Mouse (Mus musculus): ENCODE data around the gene Ptpn3. TPM values are rescaled to one million over a fixed set of nuclear protein-coding genes. Genes with fewer than 3 reads are reported as not detected.

Ptpn3 gene
- polyA plus RNA-seq, 1 experiment from 2014 or later = 5.5 TPM

DNA sequence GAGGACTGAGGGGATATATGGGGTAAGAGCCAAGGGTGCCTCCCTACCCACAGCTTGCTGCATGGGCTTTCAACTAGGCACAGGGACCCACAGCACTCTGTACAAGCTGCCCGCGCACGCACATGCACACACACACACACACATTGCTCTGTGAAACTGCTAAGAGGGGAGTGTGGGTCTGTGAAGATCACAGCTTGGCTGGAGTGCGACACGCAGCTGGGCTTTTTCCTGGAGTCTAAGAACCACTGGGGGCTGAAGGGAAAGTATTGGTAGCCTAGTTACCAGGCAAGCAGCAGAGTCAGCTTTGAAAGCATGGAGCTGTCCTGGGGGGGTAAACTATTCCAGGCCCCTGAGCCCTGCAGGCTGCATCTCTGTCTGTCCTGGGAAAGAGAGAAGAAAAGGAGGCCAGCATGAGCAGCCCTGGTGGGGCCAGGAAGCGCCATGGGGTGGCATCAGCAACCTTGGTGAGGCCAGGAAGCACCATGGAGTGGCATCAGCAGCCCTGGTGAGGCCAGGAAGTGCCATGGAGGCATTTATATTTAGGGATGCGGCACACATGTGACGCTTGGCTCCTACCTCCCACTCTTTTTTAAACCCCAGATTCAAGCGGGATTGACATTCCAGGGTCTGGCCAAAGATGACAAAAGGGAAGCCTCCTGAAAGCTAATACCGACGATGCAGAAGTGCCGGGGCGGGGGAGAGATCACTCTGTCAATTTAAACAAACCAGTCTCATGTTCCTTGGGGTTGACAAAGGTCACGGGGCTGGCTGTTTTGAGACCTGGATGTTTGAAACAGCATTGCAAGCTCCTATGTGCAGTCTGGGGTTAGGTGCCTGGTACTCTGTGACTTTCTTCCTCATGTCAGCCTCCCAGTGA lies 43.2 kb downstream of the Ptpn3 start:
- no peaks in the 10 kb centered on the region for H3K36me3 ChIP-seq (replicated peaks; ENCODE audit: control insufficient read depth, insufficient read depth)
- no peak overlapping the region for H3K4me3 ChIP-seq (replicated peaks; ENCODE audit: low read length)
- no peak overlapping the region for H3K9ac ChIP-seq
- no peak; the same call in 1 of the 2 replicates for ATAC-seq (ENCODE audit: low FRiP score)
- peak overlapping the region; percentile 15; the same call in 1 of the 2 replicates for H3K27ac ChIP-seq
- 35% methylated on average over 14 of the region's 14 CpGs for WGBS
- no peak overlapping the region for H3K4me2 ChIP-seq (replicated peaks)
- H3K27me3 ChIP-seq (ENCODE audit: control insufficient read depth, insufficient read depth, low read length) = no peaks in the 10 kb centered on the region
- no peaks in the 10 kb centered on the region for H3K9me3 ChIP-seq (ENCODE audit: control insufficient read depth, low read length)
- H3K4me1 ChIP-seq (replicated peaks; ENCODE audit: control insufficient read depth, insufficient read depth, low read length) = peaks cover 11% of the 10 kb centered on the region; the same call in 1 of the 2 replicates
- DNase-seq (ENCODE audit: low spot score) = no peak

DNA sequence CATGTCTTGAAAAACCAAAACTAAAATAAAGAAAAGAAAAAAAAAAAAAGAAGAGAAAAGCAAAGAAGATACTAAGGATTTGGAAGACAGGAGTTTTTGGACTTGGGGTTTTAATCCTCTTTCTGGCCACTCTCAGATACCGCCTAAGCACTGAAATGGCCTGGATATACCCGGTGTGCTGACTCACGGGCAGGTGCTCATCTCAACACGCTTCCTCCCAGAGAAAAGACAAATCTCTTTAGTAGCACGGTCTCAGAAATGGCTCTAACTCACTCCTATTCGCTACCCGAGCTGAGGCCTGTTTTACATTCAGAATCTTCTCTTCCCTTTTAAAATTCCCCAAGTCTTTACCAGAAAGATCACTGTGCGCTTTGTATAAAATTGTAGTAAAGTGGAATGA lies 44.2 kb downstream of the Ptpn3 start:
- WGBS = 85% methylated on average over 8 of the region's 8 CpGs
- no peaks in the 10 kb centered on the region for H3K36me3 ChIP-seq (replicated peaks; ENCODE audit: control insufficient read depth, insufficient read depth)
- H3K4me3 ChIP-seq (replicated peaks; ENCODE audit: low read length) = no peak overlapping the region
- H3K4me2 ChIP-seq (replicated peaks) = no peak overlapping the region
- H3K9ac ChIP-seq = no peak overlapping the region
- ATAC-seq (ENCODE audit: low FRiP score) = no peak
- no peak overlapping the region for H3K27ac ChIP-seq
- DNase-seq (ENCODE audit: low spot score) = no peak
- peaks cover 11% of the 10 kb centered on the region; the same call in 1 of the 2 replicates for H3K4me1 ChIP-seq (replicated peaks; ENCODE audit: control insufficient read depth, insufficient read depth, low read length)
- H3K27me3 ChIP-seq (ENCODE audit: control insufficient read depth, insufficient read depth, low read length) = no peaks in the 10 kb centered on the region
- H3K9me3 ChIP-seq (ENCODE audit: control insufficient read depth, low read length) = no peaks in the 10 kb centered on the region

DNA sequence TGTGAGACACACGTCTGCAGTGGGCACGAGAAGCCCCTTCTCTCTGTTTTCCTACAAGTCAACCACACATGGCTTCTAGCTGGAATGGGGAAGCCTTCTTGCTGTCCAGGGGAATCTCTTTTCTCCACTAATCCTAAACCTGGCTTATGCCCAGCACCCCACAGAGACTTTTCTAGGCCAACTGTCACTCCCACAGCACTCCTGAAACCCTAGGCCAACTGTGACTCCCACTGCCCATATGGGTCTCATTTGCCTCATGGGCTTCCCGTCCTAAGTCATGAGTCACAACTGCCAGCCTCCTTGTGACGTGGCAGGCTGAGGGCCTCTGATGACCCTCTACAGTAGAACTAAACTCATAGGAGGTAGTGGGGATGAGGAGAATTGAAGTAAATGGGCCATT lies 44.9 kb downstream of the Ptpn3 start:
- H3K27me3 ChIP-seq (ENCODE audit: control insufficient read depth, insufficient read depth, low read length) = no peaks in the 10 kb centered on the region
- no peak overlapping the region for H3K4me3 ChIP-seq (replicated peaks; ENCODE audit: low read length)
- H3K27ac ChIP-seq = no peak overlapping the region
- peaks cover 11% of the 10 kb centered on the region; the same call in 1 of the 2 replicates for H3K4me1 ChIP-seq (replicated peaks; ENCODE audit: control insufficient read depth, insufficient read depth, low read length)
- no peak overlapping the region for H3K9ac ChIP-seq
- DNase-seq (ENCODE audit: low spot score) (no peak), ATAC-seq (ENCODE audit: low FRiP score) (no peak)
- no peak overlapping the region for H3K4me2 ChIP-seq (replicated peaks)
- no peaks in the 10 kb centered on the region for H3K9me3 ChIP-seq (ENCODE audit: control insufficient read depth, low read length)
- H3K36me3 ChIP-seq (replicated peaks; ENCODE audit: control insufficient read depth, insufficient read depth) = no peaks in the 10 kb centered on the region
- WGBS = 84% methylated on average over 4 of the region's 4 CpGs

DNA sequence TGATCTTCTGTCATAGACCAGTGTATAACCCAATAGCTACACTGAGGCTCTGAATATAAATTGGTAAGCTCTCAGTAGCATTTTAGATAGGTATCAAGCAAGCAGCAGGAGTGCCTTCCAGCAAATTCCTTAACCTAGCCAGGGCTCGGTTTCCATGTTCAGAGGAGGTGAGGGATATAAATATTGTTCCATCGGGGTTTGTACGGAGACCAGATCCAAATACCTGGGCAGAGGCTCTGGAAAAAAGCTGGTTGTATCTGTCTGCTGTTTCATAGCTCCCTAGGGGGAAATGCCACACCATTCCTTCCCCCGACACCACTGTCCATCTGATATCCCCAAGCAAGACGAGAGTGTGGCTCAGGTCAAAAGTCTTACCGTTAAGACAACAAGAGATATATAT lies 47.2 kb downstream of the Ptpn3 start:
- H3K9me3 ChIP-seq (ENCODE audit: control insufficient read depth, low read length) = no peaks in the 10 kb centered on the region
- H3K27me3 ChIP-seq (ENCODE audit: control insufficient read depth, insufficient read depth, low read length) = no peaks in the 10 kb centered on the region
- WGBS = 86% methylated on average over 6 of the region's 6 CpGs
- no peak overlapping the region for H3K4me2 ChIP-seq (replicated peaks)
- no peak overlapping the region for H3K4me3 ChIP-seq (replicated peaks; ENCODE audit: low read length)
- no peaks in the 10 kb centered on the region for H3K36me3 ChIP-seq (replicated peaks; ENCODE audit: control insufficient read depth, insufficient read depth)
- DNase-seq (ENCODE audit: low spot score) (no peak), ATAC-seq (ENCODE audit: low FRiP score) (no peak)
- H3K4me1 ChIP-seq (replicated peaks; ENCODE audit: control insufficient read depth, insufficient read depth, low read length) = peaks cover 11% of the 10 kb centered on the region; the same call in 1 of the 2 replicates
- no peak overlapping the region for H3K9ac ChIP-seq
- H3K27ac ChIP-seq = no peak overlapping the region

DNA sequence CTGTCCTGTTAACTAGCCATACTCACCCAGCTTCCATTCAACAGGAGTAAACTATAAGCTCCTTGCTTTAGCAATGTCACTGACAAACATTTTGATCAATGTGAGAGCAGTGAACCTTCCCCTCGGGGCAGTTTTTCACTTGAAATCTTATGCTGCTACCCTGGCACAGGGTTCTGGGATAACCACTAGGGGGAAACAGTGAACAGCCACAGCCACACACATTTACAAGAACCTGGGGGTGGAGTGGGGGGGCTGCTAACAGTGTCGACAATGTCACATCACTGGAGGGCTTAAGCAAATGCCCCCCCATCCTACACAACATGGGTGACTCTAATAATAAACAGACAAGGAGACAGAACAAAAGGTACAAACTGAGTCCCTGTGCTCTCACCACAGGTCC lies 51.0 kb downstream of the Ptpn3 start:
- no peak for ATAC-seq (ENCODE audit: low FRiP score)
- Histone ChIP-seq H3K27ac (no peak overlapping the region), H3K9ac (no peak overlapping the region), H3K36me3 (replicated peaks; ENCODE audit: control insufficient read depth, insufficient read depth) (no peaks in the 10 kb centered on the region), H3K4me1 (replicated peaks; ENCODE audit: control insufficient read depth, insufficient read depth, low read length) (peaks cover 7% of the 10 kb centered on the region; the same call in 1 of the 2 replicates), H3K9me3 (ENCODE audit: control insufficient read depth, low read length) (no peaks in the 10 kb centered on the region), H3K27me3 (ENCODE audit: control insufficient read depth, insufficient read depth, low read length) (no peaks in the 10 kb centered on the region), H3K4me3 (replicated peaks; ENCODE audit: low read length) (no peak overlapping the region), H3K4me2 (replicated peaks) (no peak overlapping the region)
- no peak for DNase-seq (ENCODE audit: low spot score)
- WGBS = 27% methylated on average over 2 of the region's 2 CpGs

DNA sequence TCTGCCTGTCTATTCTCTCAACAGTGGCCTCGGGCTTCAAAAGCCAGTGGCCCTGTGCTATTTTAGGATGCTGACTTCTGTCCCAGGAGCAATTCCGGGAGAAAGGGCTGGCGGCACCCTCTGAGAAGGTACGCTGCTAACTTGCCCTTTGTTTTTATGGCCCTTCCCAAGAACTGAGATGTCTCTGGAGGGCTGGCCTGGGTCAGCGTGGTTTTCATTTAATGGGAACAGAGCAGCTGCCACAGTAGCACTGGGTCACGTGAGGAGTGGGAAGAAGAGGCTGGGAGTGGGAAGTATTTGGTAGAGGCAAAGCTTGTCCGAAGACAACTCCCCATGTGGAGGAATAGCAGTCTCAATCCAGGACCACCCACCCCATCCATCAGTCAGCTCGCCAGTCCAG lies 52.5 kb downstream of the Ptpn3 start:
- Histone ChIP-seq H3K4me3 (replicated peaks; ENCODE audit: low read length) (no peak overlapping the region), H3K9ac (no peak overlapping the region), H3K36me3 (replicated peaks; ENCODE audit: control insufficient read depth, insufficient read depth) (no peaks in the 10 kb centered on the region), H3K9me3 (ENCODE audit: control insufficient read depth, low read length) (no peaks in the 10 kb centered on the region), H3K4me1 (replicated peaks; ENCODE audit: control insufficient read depth, insufficient read depth, low read length) (peaks cover 7% of the 10 kb centered on the region; the same call in 1 of the 2 replicates), H3K4me2 (replicated peaks) (no peak overlapping the region), H3K27me3 (ENCODE audit: control insufficient read depth, insufficient read depth, low read length) (no peaks in the 10 kb centered on the region), H3K27ac (no peak overlapping the region)
- DNase-seq (ENCODE audit: low spot score) = no peak
- peak; percentile 31; the same call in 1 of the 2 replicates for ATAC-seq (ENCODE audit: low FRiP score)
- 24% methylated on average over 8 of the region's 8 CpGs for WGBS

DNA sequence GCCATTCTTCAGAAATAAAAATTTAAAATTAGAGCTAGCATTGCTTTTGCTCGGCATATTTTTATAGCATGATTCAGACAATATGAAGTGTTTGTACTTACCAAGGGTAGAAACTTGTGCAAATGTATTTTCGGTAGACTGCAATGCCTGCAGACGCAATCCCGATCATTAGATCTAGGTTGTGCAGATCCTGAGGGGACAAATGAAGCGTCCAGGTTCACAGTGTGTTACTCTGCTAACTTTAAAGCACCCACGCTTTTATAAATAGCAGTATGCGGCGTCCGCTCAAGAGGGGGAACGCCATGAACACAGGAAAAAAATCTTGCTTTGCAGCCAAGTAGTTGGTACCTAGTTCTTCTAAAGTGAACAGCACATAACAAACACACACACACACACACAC lies 56.8 kb downstream of the Ptpn3 start:
- Histone ChIP-seq H3K4me2 (replicated peaks) (no peak overlapping the region), H3K9ac (no peak overlapping the region), H3K4me3 (replicated peaks; ENCODE audit: low read length) (no peak overlapping the region), H3K36me3 (replicated peaks; ENCODE audit: control insufficient read depth, insufficient read depth) (no peaks in the 10 kb centered on the region), H3K4me1 (replicated peaks; ENCODE audit: control insufficient read depth, insufficient read depth, low read length) (peaks cover 7% of the 10 kb centered on the region; the same call in 1 of the 2 replicates), H3K9me3 (ENCODE audit: control insufficient read depth, low read length) (no peaks in the 10 kb centered on the region), H3K27me3 (ENCODE audit: control insufficient read depth, insufficient read depth, low read length) (no peaks in the 10 kb centered on the region), H3K27ac (no peak overlapping the region)
- no peak for ATAC-seq (ENCODE audit: low FRiP score)
- WGBS = 91% methylated on average over 10 of the region's 10 CpGs
- DNase-seq (ENCODE audit: low spot score) = no peak

DNA sequence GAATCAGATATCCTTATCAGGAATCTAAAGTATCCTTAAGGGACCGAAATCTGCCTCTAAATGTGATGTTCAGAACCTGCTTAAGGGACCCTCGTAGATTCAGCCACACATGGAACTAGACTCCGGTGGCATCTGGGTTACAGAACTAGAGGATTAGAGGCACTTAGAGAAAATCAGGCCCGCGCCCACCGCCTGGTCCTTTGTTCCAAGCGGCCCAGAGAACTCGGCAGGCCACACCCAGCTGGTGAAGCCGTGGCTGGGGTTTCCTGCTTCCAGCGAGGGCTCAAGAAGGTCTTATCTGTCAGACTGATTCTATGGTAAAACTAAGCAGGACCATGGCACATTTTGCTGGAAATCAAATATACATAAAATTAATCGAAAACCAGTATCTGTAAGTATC lies 58.3 kb downstream of the Ptpn3 start:
- ATAC-seq (ENCODE audit: low FRiP score) = no peak
- Histone ChIP-seq H3K9ac (no peak overlapping the region), H3K27ac (no peak overlapping the region), H3K27me3 (ENCODE audit: control insufficient read depth, insufficient read depth, low read length) (no peaks in the 10 kb centered on the region), H3K4me3 (replicated peaks; ENCODE audit: low read length) (no peak overlapping the region), H3K4me2 (replicated peaks) (no peak overlapping the region), H3K36me3 (replicated peaks; ENCODE audit: control insufficient read depth, insufficient read depth) (no peaks in the 10 kb centered on the region), H3K4me1 (replicated peaks; ENCODE audit: control insufficient read depth, insufficient read depth, low read length) (no peaks in the 10 kb centered on the region), H3K9me3 (ENCODE audit: control insufficient read depth, low read length) (no peaks in the 10 kb centered on the region)
- DNase-seq (ENCODE audit: low spot score) = no peak
- 75% methylated on average over 11 of the region's 11 CpGs for WGBS

DNA sequence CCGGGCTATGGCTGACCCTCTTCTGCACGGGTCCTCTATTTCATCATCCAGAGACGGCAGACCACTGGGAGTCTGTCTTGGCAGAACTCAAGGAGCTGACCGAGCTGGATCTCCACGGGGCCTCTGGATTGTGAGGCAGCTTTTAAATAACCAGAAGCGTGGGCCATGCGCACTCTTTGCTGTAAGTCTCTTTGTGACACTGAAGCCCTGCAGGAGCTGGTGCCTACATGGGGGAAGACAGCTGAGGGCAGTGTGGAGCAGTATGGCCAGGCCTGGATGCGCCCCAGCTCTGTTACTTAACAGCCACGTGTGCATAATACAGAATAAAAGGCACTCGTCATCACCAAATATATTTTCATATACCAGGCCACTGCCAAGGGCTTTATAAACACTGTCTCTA lies 60.7 kb downstream of the Ptpn3 start:
- DNase-seq (ENCODE audit: low spot score) (no peak), ATAC-seq (ENCODE audit: low FRiP score) (no peak)
- Histone ChIP-seq H3K4me3 (replicated peaks; ENCODE audit: low read length) (no peak overlapping the region), H3K36me3 (replicated peaks; ENCODE audit: control insufficient read depth, insufficient read depth) (no peaks in the 10 kb centered on the region), H3K4me1 (replicated peaks; ENCODE audit: control insufficient read depth, insufficient read depth, low read length) (no peaks in the 10 kb centered on the region), H3K27ac (no peak overlapping the region), H3K9me3 (ENCODE audit: control insufficient read depth, low read length) (no peaks in the 10 kb centered on the region), H3K27me3 (ENCODE audit: control insufficient read depth, insufficient read depth, low read length) (no peaks in the 10 kb centered on the region), H3K4me2 (replicated peaks) (no peak overlapping the region), H3K9ac (no peak overlapping the region)
- 82% methylated on average over 10 of the region's 10 CpGs for WGBS
